Mouse (Mus musculus) MEL (cell line): ENCODE data around the gene Lnpk.

Experiments
- CHD2 ChIP-seq: IDR thresholded peaks from 2 replicates; pipeline ENCODE4 v1.6.1; 2011; ENCODE audit warnings: low read length, improper control_type of control experiment
- CTCF ChIP-seq, 3 experiments: IDR thresholded peaks in 2 of 3; conservative IDR thresholded peaks in 1 of 3; 2 replicates each; pipeline ENCODE4 v1.5.1; 2011 to 2012; ENCODE audit warnings: low read length in 3 of 3, low read depth in 2 of 3, mild to moderate bottlenecking in 2 of 3, improper control_type of control experiment in 1 of 3, inconsistent platforms in 1 of 3, mixed read lengths in 1 of 3, moderate library complexity in 1 of 3; ENCODE audit not compliant: control insufficient read depth in 1 of 3, insufficient read depth in 1 of 3, poor library complexity in 1 of 3, severe bottlenecking in 1 of 3
- EP300 ChIP-seq, 2 experiments: IDR thresholded peaks; 2 replicates each; pipeline ENCODE4 v1.6.1; 2011; ENCODE audit warnings: improper control_type of control experiment in 2 of 2, low read length in 2 of 2, low read depth in 1 of 2, mild to moderate bottlenecking in 1 of 2
- GATA1 ChIP-seq: IDR thresholded peaks from 2 replicates; pipeline ENCODE4 v1.6.1; 2011; ENCODE audit warnings: low read depth, low read length, improper control_type of control experiment
- MAZ ChIP-seq: IDR thresholded peaks from 2 replicates; pipeline ENCODE4 v1.6.1; 2012; ENCODE audit warnings: low read depth, mild to moderate bottlenecking, inconsistent platforms, low read length, improper control_type of control experiment
- MYC ChIP-seq: IDR thresholded peaks from 2 replicates; pipeline ENCODE4 v1.6.1; 2011; ENCODE audit warnings: low read depth, mild to moderate bottlenecking, low read length, improper control_type of control experiment, moderate library complexity
- NELFE ChIP-seq: IDR thresholded peaks from 2 replicates; pipeline ENCODE4 v1.6.1; 2011; ENCODE audit warnings: low read depth, low read length, improper control_type of control experiment
- POLR2A ChIP-seq, 2 experiments: IDR thresholded peaks; 2 replicates each; pipeline ENCODE4 v1.6.1; 2011 to 2012; ENCODE audit warnings: low read length in 2 of 2, mild to moderate bottlenecking in 2 of 2, control low read depth in 1 of 2, improper control_type of control experiment in 1 of 2, low read depth in 1 of 2, moderate library complexity in 1 of 2; ENCODE audit not compliant: control insufficient read depth in 1 of 2, insufficient read depth in 1 of 2, poor library complexity in 1 of 2
- RAD21 ChIP-seq: IDR thresholded peaks from 2 replicates; pipeline ENCODE4 v1.6.1; 2011; ENCODE audit warnings: mild to moderate bottlenecking, low read depth, low read length, improper control_type of control experiment
- RCOR1 ChIP-seq: IDR thresholded peaks from 2 replicates; pipeline ENCODE4 v1.6.1; 2012; ENCODE audit warnings: low read depth, mild to moderate bottlenecking, inconsistent platforms, low read length, improper control_type of control experiment
- SMC3 ChIP-seq: IDR thresholded peaks from 2 replicates; pipeline ENCODE4 v1.6.1; 2011; ENCODE audit warnings: low read depth, low read length, improper control_type of control experiment
- TCF12 ChIP-seq: IDR thresholded peaks from 2 replicates; pipeline ENCODE4 v1.6.1; 2014; ENCODE audit warnings: low read depth, mild to moderate bottlenecking, inconsistent platforms, low read length, improper control_type of control experiment, moderate library complexity
- USF2 ChIP-seq, 2 experiments: IDR thresholded peaks; 2 replicates each; pipeline ENCODE4 v1.6.1; 2011 to 2012; ENCODE audit warnings: improper control_type of control experiment in 2 of 2, low read length in 2 of 2, borderline replicate concordance in 1 of 2, inconsistent platforms in 1 of 2, low read depth in 1 of 2, mild to moderate bottlenecking in 1 of 2; ENCODE audit not compliant: insufficient read depth in 1 of 2
- ZC3H11A ChIP-seq: IDR thresholded peaks from 2 replicates; pipeline ENCODE4 v1.6.1; 2012; ENCODE audit warnings: low read depth, mild to moderate bottlenecking, inconsistent platforms, low read length, improper control_type of control experiment

- TF ChIP-seq CTCF (IDR thresholded peaks at IDR 0.05 in 2 of 3, conservative IDR thresholded peaks at IDR 0.05 in 1 of 3; ENCODE audit: control insufficient read depth in 1 of 3, insufficient read depth in 1 of 3, low read depth in 2 of 3, low read length in 3 of 3, poor library complexity in 1 of 3, severe bottlenecking in 1 of 3) (no peak), POLR2A (IDR thresholded peaks at IDR 0.05; ENCODE audit: control insufficient read depth in 1 of 2, insufficient read depth in 1 of 2, low read depth in 1 of 2, low read length in 2 of 2, poor library complexity in 1 of 2) (no peak), TCF12 (no peak), RAD21 (no peak), SMC3 (no peak), MYC (no peak), EP300 (IDR thresholded peaks at IDR 0.05; ENCODE audit: low read depth in 1 of 2, low read length in 2 of 2) (no peak), NELFE (no peak), RCOR1 (no peak), USF2 (IDR thresholded peaks at IDR 0.05; ENCODE audit: borderline replicate concordance in 1 of 2, insufficient read depth in 1 of 2, low read depth in 1 of 2, low read length in 2 of 2) (no peak), MAZ (no peak), ZC3H11A (no peak), GATA1 (no peak), CHD2 (no peak)
These were observed 24.8 kb upstream of the Lnpk start for GRCm38 (mm10) chr2:74604011-74604410.
